Mouse (Mus musculus) cerebellum, postnatal 4 days (tissue): Measurements from ENCODE around the gene Akap6.

ENCODE experiments used
- DNase-seq, 2 experiments: peaks; one replicate each; pipeline ENCODE4 v3.0.0; 2022; ENCODE audit warnings: low spot score in 2 of 2, mixed read lengths in 1 of 2

Akap6 gene

GRCm38 (mm10) chr12:52908448-52909066 is 209.4 kb downstream of the Akap6 start:
- no peak for DNase-seq

GRCm38 (mm10) chr12:52910345-52910744 is 211.2 kb downstream of the Akap6 start:
- no peak for DNase-seq

GRCm38 (mm10) chr12:52910819-52911218 is 211.6 kb downstream of the Akap6 start:
- peak; percentile 82 for DNase-seq

- DNase-seq, result peak in 1 of 2 experiments; percentile 31
These were observed 219.8 kb downstream of the Akap6 start for GRCm38 (mm10) chr12:52918939-52919338.

- DNase-seq, result no peak
These were observed 223.3 kb downstream of the Akap6 start for GRCm38 (mm10) chr12:52922510-52922909.

GRCm38 (mm10) chr12:52925448-52925847 is 226.3 kb downstream of the Akap6 start:
- no peak for DNase-seq

- no peak for DNase-seq
These were observed 234.6 kb downstream of the Akap6 start for GRCm38 (mm10) chr12:52933832-52934231.

- no peak for DNase-seq
These were observed 235.8 kb downstream of the Akap6 start for GRCm38 (mm10) chr12:52934989-52935388.

- no peak for DNase-seq
These were observed 239.6 kb downstream of the Akap6 start for GRCm38 (mm10) chr12:52938786-52939185.

- no peak for DNase-seq
These were observed 240.3 kb downstream of the Akap6 start for GRCm38 (mm10) chr12:52939324-52939946.

- DNase-seq, result no peak
These were observed 242.8 kb downstream of the Akap6 start for GRCm38 (mm10) chr12:52941941-52942340.

GRCm38 (mm10) chr12:52944274-52944673 is 245.1 kb downstream of the Akap6 start:
- no peak for DNase-seq

- DNase-seq, result no peak
These were observed 245.8 kb downstream of the Akap6 start for GRCm38 (mm10) chr12:52944949-52945348.

GRCm38 (mm10) chr12:52950660-52951059 is 251.5 kb downstream of the Akap6 start:
- DNase-seq, result no peak

GRCm38 (mm10) chr12:52957587-52957986 is 258.4 kb downstream of the Akap6 start:
- no peak for DNase-seq

GRCm38 (mm10) chr12:52957994-52958393 is 258.8 kb downstream of the Akap6 start:
- DNase-seq, result no peak

- peak in 1 of 2 experiments; percentile 56 for DNase-seq
These were observed 292.6 kb downstream of the Akap6 start for GRCm38 (mm10) chr12:52991745-52992144.

- no peak for DNase-seq
These were observed 313.2 kb downstream of the Akap6 start for GRCm38 (mm10) chr12:53012336-53012735.

- no peak for DNase-seq
These were observed 315.4 kb downstream of the Akap6 start for GRCm38 (mm10) chr12:53014539-53014938.

GRCm38 (mm10) chr12:53024575-53025246 is 325.5 kb downstream of the Akap6 start:
- DNase-seq, result no peak

GRCm38 (mm10) chr12:53027308-53027707 is 328.1 kb downstream of the Akap6 start:
- DNase-seq, result no peak

- DNase-seq, result no peak
These were observed 329.7 kb downstream of the Akap6 start for GRCm38 (mm10) chr12:53028926-53029325.

GRCm38 (mm10) chr12:53029910-53030309 is 330.7 kb downstream of the Akap6 start:
- DNase-seq, result no peak
